Mouse (Mus musculus): ENCODE results near the gene Sash3.

The Sash3 gene

GRCm38 (mm10) chrX:48146262-48146661 is at the start of gene Sash3:
TSS of gene Sash3 (plus strand) at chrX:48146436.
- DNase-seq (ENCODE audit: low spot score in 2 of 2) = peak; percentile 72 to 77

DNA sequence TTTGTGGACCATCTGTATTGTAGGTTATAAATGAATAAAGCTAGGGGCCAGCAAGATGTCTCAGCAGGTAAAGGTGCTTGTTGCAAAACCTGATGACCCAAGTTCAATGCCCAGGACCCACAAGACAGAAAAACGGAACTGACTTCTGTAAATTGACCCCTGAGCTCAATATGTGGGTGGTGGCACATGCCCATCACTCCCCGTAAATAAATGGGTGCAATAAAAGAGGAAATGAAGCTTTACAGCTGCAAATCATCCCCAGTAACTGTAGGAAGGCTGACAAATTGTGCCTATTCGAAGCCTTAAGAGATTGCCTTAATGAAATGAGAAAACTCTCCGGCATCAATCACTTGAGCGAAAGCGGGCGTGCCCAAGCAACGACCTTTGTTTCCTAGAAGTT is 49.7 kb upstream of the Sash3 start:
- no peak for DNase-seq (ENCODE audit: low spot score in 2 of 2)

DNA sequence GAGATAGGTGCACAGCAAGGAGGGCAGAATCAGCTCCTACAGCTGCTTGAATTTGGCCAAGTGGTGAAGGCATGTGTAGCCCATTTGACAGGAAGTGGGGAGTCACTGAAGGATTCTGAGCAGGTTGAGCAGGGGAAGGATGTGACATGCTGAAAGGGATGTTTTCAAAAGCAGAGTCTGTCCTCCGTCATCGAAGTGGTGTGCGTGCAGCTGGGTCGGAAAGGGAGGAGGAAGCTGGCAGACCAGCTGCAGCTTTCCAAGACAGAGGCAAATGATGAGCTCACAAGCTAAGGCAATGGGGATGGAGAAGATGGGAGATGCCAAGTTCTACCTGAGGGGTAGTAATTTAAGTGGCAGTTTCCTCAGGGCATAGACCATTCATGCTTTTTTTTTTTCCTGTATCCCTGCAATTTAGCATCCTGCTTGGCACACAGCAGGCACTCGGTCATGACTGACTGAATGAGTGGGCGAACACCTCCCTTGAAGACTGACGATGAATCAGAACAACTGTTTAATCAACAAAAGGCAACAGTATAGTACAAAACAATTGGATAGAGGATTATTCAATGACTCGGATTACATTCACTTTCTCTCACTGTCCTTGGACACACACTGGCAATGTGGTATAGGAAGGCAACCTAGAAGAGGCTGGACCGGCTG is 47.6 kb upstream of the Sash3 start:
- peak; percentile 41 to 53 for DNase-seq (ENCODE audit: low spot score in 2 of 2)

- DNase-seq (ENCODE audit: low spot score in 2 of 2) = no peak
These were observed 46.4 kb upstream of the Sash3 start for GRCm38 (mm10) chrX:48099871-48100270.

DNA sequence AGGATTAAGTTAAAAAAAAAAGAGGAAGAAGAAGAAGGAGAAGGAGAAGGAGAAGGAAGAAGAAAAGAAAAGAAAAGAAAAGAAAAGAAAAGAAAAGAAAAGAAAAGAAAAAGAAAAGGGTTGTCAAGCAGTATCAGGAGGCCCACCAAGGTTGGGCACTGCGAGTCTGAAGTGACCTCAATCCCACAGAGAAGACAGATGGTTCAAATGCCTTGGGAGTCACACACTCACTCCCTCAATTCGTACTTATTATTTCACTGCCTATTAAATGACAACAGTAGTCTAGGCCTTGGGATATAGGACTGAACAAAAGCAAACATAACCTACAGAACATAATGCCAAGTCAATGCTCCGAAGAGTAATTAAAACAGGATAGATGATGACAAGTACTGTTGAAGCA is 43.0 kb upstream of the Sash3 start:
- DNase-seq (ENCODE audit: low spot score in 2 of 2) = no peak

GRCm38 (mm10) chrX:48104736-48105441 is 41.3 kb upstream of the Sash3 start:
- DNase-seq (ENCODE audit: low spot score in 2 of 2) = no peak

DNA sequence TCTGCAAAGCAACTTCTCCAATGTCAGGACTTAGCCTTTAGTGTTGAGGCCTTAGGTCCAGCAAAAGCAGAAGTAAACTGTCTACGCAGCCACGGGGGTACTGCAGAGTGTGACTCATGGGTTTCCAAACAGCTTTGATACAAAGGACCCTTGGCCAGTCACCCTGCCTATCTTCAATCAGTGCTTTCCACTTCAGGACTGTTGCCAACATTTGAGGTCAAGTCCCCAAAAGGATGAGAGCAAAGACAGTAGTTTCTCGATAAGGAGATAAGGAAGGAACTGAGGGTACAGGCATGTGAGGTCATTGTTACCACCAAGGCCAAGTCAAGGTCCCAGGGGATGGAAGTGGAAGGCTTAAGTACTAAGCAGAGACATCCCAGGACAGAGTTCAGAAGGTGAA is 40.0 kb upstream of the Sash3 start:
- no peak for DNase-seq (ENCODE audit: low spot score in 2 of 2)

GRCm38 (mm10) chrX:48108394-48109315 is 37.6 kb upstream of the Sash3 start, which contains the start of gene Xpnpep2:
TSS of gene Xpnpep2 (plus strand) at chrX:48108725.
- no peak for DNase-seq (ENCODE audit: low spot score in 2 of 2)

GRCm38 (mm10) chrX:48109316-48109655 is 37.0 kb upstream of the Sash3 start:
- no peak for DNase-seq (ENCODE audit: low spot score in 2 of 2)

GRCm38 (mm10) chrX:48119294-48119693 is 26.9 kb upstream of the Sash3 start:
- no peak for DNase-seq (ENCODE audit: low spot score in 2 of 2)

- DNase-seq (ENCODE audit: low spot score in 2 of 2) = peak in 1 of 2 experiments; percentile 76
These were observed 21.8 kb upstream of the Sash3 start for GRCm38 (mm10) chrX:48124132-48125071.

DNA sequence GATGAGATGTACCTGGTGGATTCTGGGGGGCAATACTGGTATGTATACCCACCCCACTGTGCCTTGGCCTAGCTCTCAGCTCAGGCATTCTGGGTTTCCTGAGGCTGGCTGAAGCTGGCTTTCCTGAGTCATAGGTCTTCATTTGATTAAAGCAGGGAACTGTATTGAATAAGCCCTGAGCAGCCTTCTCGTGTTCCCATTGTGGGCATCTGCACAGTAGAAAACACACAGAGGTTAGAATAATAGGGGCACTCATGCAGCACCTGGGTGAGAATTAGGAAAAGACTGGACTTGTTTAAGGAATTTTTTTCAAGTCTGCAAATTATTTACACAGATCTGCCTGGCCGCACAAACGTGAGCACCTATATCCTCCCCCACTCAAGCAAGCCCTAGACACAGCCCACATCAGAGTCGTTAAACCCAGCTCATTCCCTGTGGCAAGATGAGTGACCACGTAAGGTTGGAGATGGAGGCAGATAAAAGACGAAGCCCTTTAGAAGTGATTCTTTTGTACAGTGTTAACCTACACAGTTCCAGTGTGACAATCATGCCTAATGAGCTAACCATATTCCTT is 19.2 kb upstream of the Sash3 start:
- no peak for DNase-seq (ENCODE audit: low spot score in 2 of 2)

GRCm38 (mm10) chrX:48127502-48128218 is 18.6 kb upstream of the Sash3 start:
- DNase-seq (ENCODE audit: low spot score in 2 of 2) = no peak

- no peak for DNase-seq (ENCODE audit: low spot score in 2 of 2)
These were observed 17.1 kb upstream of the Sash3 start for GRCm38 (mm10) chrX:48129167-48129566.

DNA sequence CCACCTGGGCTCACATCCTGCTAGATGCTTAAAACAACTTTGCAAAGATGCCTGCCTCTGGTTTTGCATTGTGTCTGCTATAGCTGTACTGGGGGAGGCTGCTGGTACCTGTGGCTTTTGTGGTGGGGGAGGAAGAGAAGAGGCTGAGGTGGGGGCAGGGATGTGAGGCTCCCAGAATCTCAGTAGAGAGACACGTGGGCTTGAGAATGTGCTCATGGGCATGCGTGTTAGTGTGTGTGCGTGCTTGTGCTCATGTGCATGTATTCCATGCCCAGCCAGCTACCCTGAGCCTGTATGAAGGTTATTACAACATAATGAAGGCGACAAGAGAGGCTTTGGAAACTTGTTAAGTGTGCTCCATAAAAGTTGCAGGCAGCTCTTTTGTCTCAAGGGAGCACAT is 9.3 kb upstream of the Sash3 start:
- peak; percentile 71 to 86 for DNase-seq (ENCODE audit: low spot score in 2 of 2)

DNA sequence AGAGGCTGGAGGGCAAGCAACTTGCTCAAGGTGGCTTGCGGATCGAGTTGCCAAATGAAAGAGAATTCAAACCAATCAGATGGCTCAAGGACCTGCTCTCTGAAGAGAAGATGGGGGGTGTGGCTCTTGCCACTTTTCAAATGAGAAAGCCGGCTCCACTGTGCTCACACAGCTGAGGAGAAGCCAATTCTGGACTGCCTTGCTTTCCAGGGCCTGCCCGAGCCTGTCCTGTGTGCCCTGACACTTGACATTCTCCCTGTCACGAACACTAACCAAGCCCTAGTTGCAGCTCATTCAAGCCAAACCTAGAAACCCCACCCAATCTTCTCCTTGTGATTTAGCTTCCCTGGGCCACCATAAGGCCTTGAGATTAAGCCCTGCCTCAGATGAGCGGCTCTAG is 8.2 kb upstream of the Sash3 start:
- peak; percentile 42 to 44 for DNase-seq (ENCODE audit: low spot score in 2 of 2)

GRCm38 (mm10) chrX:48138539-48139275 is 7.5 kb upstream of the Sash3 start:
- DNase-seq (ENCODE audit: low spot score in 2 of 2) = no peak

DNA sequence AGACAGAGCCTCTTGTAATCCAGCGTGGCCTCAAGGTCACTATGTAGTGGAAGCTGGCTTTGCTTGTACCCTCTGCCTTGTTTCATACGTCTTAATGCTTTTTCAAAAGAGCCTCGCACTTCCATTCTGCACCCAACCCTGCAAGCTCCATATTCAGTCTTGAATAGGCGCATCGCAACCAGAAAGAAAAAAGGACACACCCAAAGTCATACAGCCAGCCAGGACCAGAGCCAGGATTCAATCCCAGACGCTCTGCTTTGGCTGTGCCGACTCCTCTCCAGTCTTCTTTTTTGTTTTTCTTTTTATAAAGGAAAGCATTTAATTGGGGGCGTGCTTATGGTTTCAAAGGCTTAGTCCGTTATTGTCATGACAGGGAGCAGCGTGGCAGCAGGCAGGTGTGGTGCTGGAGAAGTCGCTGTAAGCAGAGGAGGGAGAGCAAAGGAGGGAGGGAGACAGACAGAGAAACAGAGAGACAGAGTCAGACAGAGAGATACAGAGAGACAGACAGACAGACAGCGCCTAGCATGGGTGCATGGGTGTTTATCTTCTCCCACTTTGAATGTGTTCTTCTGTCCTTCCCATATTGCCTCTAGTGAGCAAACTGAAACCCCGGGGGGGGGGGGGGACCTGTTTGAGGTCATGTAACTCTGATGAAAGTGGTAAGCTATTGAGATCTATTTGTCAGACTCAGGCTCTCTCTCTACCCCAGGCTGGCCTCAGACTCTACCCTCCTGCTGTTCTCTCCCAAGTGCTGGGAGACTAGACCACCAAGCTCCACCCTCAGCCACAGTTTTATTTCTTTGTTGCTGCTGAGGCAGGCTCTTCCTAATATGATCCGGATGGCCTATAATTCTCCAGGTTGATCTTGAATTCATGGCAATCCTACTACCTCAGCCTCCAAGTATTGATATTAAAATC is 6.6 kb upstream of the Sash3 start:
- peak; percentile 47 to 50 for DNase-seq (ENCODE audit: low spot score in 2 of 2)
